Mouse (Mus musculus): Measurements from ENCODE around the gene Rbsn.

Gene Rbsn

DNA sequence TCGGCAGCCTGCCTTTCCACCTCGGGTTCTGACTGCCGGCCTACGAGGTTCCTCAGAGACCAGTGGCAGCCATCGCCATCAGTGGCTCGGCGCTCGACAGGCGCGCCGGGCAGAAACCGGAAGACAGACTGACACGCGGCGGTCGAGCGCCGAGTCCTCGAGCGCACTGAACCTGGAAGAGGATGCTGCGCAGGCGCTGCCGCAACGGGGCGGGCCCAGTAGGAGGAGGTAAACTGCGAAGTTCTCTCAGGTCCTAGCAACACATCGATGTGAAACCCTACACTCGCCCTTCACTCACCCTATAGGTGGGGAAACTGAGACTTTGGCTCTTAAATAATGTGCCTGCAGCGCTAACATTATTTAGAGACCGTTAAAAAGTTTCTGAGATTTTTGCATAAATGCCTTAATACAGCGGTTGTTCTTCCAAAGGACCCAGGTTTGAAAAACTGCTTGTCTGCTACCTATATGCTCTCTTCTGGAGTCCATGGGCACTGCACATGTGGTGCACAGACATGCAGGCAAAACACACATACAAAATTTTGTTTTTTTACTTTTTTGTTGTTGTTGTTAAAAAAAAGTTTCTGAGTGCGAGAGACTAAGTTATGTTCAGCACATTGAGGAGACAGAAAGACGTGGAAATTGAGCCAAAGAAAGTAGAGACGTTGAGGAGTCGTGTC is at the start of gene Rbsn:
Rbsn (minus strand) TSS at position 153 of the 677 bp plus-strand sequence.
- peak; percentile 89 for DNase-seq (ENCODE audit: low read depth, low spot score)

GRCm38 (mm10) chr6:92261162-92261843 is 46.6 kb upstream of the Rbsn start:
- DNase-seq (ENCODE audit: low read depth, low spot score), result no peak

DNA sequence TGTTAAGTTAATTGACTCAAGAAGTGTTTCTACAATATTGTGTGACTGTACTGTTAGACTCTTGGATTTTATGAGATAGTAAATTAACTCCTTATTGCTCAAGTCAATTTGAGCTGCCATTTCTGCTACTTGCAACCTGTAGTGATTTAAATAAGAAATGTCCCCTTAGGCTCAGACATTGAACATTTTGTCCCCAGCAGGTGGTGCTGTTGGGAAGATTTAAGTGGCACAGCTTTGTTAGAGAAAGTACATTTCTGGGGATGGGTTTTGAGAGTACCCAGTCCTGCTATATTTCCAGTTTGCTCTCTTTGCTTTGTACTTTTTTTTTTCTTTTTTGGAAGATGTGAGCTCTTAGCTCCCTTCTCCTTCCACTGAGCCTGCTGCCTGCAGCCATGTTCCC is 40.6 kb upstream of the Rbsn start:
- no peak for DNase-seq (ENCODE audit: low read depth, low spot score)

- no peak for DNase-seq (ENCODE audit: low read depth, low spot score)
Measured at GRCm38 (mm10) chr6:92253253-92253870, 38.6 kb upstream of the Rbsn start.

DNA sequence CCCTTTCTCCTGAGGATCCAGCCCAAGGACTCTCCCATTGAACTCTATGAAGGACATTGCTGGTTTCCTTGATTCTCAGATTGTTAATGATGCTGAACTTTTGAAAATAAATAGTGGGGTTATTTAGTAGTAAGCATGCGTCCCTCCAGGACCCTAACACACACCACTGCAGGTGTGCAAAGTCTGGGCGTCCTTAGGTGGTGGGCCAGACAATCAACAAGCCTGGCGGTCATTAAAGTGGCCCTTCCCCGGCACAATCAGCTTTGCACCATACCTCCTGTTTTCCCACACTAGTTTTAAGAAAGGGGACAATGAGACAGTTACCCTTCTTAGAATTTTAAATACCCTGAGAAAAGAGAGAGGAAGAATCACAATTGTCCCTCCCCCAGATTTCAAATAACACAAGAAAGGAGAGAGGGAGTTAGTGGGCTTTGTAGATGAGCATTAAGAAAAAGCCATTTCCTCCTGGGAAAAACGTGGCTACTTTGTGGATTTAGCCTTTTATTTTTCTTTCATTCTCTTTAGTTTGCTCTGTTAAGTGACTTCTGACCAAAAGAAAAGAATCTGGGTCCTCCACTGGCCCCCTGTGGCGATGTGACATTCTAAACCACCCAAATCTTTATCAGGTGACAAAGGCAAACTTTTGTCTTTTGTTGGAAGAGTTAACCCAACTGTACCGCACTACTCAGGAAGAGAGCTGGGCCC is 32.6 kb upstream of the Rbsn start:
- DNase-seq (ENCODE audit: low read depth, low spot score), result no peak

DNA sequence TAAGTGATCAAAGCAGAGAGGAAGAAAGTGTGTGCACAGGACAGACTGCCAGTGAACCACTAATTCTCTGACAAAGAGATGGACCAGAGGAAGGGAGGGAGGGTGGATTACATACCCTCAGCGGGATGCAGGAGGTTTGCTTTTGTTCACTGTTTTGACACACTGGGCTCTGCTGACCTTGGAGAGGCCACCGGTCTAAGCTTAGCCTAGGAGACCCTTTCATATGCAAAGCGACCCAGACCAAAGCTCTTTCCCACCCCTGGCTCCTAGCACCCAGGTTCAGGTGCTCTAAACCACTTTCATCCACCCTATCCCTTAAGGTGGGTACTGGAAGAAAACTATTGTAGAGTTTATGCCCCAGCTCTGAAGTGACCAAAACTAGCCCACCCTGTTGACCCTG is 31.6 kb upstream of the Rbsn start:
- DNase-seq (ENCODE audit: low read depth, low spot score), result no peak

- DNase-seq (ENCODE audit: low read depth, low spot score), result no peak
Measured at GRCm38 (mm10) chr6:92244591-92244990, 29.9 kb upstream of the Rbsn start, which contains the start of gene Trh. Gene Trh (minus strand): TSS chr6:92244650.

- DNase-seq (ENCODE audit: low read depth, low spot score), result peak; percentile 11
Measured at GRCm38 (mm10) chr6:92241178-92241906, 26.6 kb upstream of the Rbsn start.

DNA sequence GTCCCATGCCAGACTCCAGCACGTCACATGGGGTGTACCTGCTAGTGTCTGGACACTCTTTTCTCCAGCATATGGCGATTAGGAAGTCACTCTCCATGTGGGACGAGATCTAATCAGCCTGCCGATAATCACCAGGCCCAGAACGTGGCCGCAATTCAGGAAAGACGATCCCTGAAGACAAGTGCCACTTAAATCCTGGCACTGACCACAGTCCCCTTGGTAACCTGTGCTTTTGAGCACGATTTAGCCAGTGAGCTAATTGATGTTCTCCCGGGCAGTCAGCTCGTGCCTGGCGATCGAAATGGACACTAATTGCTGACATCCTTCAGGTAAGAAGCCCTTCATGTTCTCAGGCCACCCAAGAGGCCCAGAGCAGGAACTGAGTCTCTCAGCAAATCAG is 20.3 kb upstream of the Rbsn start:
- no peak for DNase-seq (ENCODE audit: low read depth, low spot score)

GRCm38 (mm10) chr6:92231762-92232161 is 17.0 kb upstream of the Rbsn start:
- no peak for DNase-seq (ENCODE audit: low read depth, low spot score)

DNA sequence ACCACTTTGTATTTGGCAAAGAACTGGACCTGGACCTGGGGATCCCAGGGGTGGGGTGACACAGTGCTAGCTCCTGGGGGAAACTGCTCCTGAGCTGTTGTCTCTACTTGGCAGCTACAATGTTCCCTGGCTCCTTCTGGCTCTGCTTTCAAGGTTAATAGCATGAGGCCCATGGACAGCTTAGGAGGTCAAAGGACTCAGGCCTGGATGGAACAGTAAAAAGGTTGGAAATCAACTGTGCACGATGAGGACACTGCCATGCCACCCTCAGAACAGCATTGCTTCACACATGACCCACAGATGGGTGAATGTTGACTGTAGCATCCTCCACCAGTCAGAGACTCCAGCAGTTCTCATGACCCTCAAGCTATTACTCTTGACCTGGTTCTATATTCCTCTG is 16.6 kb upstream of the Rbsn start:
- DNase-seq (ENCODE audit: low read depth, low spot score), result no peak

DNA sequence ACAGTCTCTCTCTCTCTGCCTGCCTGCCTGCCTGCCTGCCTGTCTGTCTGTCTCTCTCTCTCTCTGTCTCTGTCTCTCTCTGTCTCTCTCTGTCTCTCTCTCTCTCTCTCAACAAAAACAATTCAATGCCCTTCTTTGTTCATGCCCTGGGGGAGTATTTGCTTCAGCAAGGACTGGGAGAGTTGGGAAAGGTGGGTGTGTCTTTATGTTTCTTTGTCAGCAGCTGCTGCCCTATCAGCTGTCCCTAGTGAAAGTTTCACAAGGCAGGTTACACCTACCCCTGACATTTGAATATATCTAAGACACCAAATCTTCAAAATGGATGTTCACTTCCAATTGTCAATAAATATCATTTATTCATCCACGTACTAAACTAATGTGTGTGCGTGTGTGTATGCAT is 14.9 kb upstream of the Rbsn start:
- no peak for DNase-seq (ENCODE audit: low read depth, low spot score)

DNA sequence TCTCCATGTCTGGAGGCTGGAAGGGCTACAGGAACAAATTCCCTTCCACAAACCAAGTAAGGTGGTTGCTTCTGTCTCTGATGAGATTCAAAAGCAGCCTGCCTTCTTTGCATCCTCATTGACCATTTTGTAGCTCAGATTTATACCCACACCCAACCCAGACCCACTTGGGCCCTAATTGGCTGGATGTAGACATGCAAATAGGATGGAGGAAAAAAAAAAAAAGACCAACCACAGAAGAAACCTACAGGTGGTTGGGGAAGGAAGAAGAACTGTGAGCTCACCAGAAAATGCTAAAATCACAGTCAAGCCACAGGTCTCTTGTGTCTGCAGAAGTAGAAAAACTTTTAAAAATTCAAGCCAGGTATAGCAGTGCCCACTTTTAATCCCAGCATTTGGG is 14.4 kb upstream of the Rbsn start:
- no peak for DNase-seq (ENCODE audit: low read depth, low spot score)

- DNase-seq (ENCODE audit: low read depth, low spot score), result no peak
Measured at GRCm38 (mm10) chr6:92224981-92225380, 10.3 kb upstream of the Rbsn start.

- DNase-seq (ENCODE audit: low read depth, low spot score), result no peak
Measured at GRCm38 (mm10) chr6:92222021-92222420, 7.3 kb upstream of the Rbsn start.

DNA sequence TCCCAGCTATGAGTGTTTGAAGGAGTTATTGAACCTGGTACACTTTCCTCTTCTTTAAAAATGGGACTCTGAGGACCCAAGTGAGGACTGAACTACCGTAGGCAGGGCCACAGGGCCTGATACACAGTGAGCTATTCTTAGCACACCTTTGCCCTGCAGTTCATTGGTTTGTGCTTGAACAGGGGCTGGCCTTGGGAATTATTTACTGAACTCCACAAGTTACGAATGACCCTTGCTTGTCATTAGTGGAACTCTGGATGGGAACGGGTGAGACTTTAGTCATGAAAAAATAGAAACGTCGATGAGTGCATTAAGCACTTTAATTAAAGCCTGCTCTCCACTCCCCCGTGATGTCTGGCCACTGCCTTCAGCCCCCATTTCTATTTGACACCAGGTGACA is 6.9 kb upstream of the Rbsn start:
- DNase-seq (ENCODE audit: low read depth, low spot score), result no peak

DNA sequence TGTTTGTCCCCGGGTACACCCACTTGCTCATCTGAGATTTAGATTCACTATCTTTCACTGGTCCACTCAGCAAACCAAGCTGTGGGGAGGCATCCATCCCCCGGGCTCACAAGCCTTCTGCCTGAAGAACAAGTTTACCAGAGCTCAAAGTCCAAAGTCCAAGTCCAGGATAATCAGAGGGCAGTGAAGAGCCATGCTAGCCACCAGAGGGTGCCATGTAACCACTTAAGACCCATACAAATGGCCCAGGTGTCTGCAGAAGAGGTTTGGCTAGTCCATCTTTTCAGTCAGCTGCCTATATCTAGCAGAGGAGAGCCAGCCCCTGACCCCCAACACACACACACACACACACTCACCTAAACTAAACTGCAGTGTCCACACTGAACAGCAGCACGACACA is 4.7 kb upstream of the Rbsn start:
- no peak for DNase-seq (ENCODE audit: low read depth, low spot score)

- DNase-seq (ENCODE audit: low read depth, low spot score), result no peak
Measured at GRCm38 (mm10) chr6:92214055-92214772, 511 bp downstream of the Rbsn start.

GRCm38 (mm10) chr6:92199414-92199813 is 15.3 kb downstream of the Rbsn start:
- DNase-seq (ENCODE audit: low read depth, low spot score), result no peak

DNA sequence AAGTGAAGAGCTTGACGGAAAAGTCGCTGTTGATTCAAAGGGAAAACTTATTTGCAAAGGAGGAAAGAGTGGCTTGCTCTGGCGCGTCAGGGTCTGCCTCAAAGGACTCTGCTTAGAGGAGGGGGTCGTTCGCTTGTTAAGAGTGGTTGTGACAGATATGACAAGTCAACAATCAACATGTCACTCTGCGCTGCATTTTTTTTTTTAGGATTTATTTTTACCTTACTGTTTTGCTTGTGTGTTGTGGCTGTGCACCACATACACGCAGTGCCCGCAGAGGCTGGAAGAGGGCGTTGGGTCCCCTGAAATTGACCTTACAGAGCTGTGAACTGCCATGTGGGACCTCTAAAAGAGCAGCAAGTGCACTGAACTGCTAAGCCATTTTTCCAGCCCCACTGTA is 30.5 kb downstream of the Rbsn start:
- peak; percentile 10 for DNase-seq (ENCODE audit: low read depth, low spot score)

DNA sequence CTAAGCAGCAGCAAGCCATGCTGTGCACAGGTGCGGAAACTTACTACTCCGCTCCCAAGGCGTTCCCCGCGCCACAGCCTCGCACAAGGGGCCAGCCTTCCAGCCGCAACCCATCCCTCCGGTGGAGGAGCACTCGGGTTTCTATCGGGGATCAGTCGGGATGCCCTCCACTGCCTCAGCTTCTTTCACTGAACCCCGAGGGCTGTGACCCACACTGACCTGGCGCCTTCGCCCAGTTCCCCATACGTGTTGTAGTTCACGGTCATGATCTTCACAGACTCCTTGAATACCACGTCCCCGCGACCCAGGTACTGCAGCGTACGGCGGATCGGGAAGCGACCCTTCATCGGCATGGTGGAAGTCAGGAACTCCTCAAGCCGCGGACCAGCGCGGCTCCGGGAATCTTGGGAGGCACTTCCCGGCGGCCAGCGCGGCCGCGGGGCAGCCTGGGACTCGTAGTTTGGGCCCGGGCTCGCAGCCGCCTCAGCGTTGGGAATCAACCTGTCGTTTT is 31.0 kb downstream of the Rbsn start, which contains the start of gene Mrps25:
Mrps25 (minus strand) TSS at position 413 of the 511 bp plus-strand sequence.
- DNase-seq (ENCODE audit: low read depth, low spot score), result peak; percentile 44
